Mouse (Mus musculus) megakaryocyte progenitor cell, adult 5-6 weeks (primary cell): Measurements from ENCODE around the gene Polr1c. TPM values are rescaled to one million over a fixed set of nuclear protein-coding genes. Genes with fewer than 3 reads are reported as not detected.

ENCODE experiments used
- ATAC-seq: replicated peaks from 2 replicates; pipeline ENCODE4 v1.8.0; 2016; ENCODE audit warnings: mild to moderate bottlenecking, moderate TSS enrichment, inconsistent platforms; ENCODE audit not compliant: poor library complexity
- total RNA-seq, 2 experiments: library from RNA; stranded (forward) in 1 of 2; stranded (reverse) in 1 of 2; fragments of 157-497, 149-512 nt in 1 of 2; fragments of 200-1000 nt in 1 of 2; gene quantifications; 2 replicates each; pipeline versions ENCODE4 v1.2.3 to v1.2.4; 2015 to 2017

Polr1c gene
- 58.7 and 59.9 TPM in 2 replicates for total RNA-seq (2015)
- total RNA-seq (2017): 55.5 and 60.8 TPM in 2 replicates

DNA sequence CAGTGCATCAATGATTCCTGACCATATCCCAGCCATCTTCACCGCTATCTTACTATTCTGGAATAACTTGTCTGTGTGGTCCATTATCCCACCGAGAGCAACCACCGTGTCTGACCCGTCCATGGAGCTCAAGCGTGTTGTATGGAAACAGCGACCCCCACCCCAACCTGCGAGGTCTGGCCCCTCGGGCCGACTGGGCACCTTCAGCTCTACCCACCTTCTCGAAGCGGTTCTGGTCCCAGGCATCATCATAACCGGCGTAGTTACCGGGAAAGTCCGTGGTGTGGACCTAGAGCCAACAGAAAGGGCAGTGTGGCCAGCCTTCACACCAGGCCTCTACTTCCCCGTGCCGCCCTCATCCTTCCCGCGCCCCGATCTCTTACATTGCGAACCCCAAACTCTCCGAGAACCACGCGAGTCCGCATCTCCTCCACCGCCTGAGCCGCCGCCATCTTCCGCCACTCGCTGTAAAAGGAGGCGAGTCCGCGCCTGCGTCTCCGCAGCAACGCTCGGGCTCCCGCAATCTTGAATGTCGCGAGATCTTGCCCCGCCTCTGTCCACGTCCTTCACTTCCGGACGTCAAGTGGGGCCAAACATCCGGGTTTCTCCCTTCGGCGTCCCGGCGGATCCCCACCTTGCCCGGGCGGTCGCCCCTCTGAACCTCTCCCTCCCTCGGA, at the start of gene Polr1c, which contains the start of gene Yipf3:
Gene Polr1c, minus strand, starts transcription at position 543 of the 677 bp plus-strand sequence.
Gene Yipf3, plus strand, starts transcription at position 569 of the 677 bp plus-strand sequence.
- ATAC-seq: peak; percentile 89

GRCm38 (mm10) chr17:46297028-46297363, 49.1 kb upstream of the Polr1c start:
- no peak for ATAC-seq

- no peak for ATAC-seq
These were observed 48.7 kb upstream of the Polr1c start for GRCm38 (mm10) chr17:46296601-46297000.

- no peak for ATAC-seq
These were observed 39.8 kb upstream of the Polr1c start for GRCm38 (mm10) chr17:46287678-46288095.

GRCm38 (mm10) chr17:46285407-46285806, 37.6 kb upstream of the Polr1c start:
- ATAC-seq: no peak

DNA sequence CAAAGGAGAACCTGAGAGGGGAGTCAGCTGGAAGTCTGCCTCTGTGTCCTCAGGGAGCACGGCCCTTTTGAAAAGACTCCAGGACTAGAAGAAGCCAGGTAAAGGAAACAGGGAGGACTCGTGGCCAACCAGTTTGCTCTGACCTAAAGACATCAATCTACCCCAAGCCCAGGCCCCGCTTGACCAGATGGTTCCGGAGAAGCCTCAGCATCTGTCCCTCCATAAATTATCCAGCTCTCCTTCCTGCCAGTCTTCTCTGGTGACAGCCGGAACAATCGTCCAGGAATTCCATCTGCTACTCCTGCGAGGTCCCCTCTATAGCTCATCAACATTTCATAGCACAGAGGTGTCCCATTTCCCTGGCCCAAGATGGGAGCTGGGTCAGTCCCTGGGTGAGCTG, 36.8 kb upstream of the Polr1c start:
- ATAC-seq: no peak

GRCm38 (mm10) chr17:46283911-46284310, 36.1 kb upstream of the Polr1c start:
- no peak for ATAC-seq

- no peak for ATAC-seq
These were observed 35.3 kb upstream of the Polr1c start for GRCm38 (mm10) chr17:46283140-46283539.

DNA sequence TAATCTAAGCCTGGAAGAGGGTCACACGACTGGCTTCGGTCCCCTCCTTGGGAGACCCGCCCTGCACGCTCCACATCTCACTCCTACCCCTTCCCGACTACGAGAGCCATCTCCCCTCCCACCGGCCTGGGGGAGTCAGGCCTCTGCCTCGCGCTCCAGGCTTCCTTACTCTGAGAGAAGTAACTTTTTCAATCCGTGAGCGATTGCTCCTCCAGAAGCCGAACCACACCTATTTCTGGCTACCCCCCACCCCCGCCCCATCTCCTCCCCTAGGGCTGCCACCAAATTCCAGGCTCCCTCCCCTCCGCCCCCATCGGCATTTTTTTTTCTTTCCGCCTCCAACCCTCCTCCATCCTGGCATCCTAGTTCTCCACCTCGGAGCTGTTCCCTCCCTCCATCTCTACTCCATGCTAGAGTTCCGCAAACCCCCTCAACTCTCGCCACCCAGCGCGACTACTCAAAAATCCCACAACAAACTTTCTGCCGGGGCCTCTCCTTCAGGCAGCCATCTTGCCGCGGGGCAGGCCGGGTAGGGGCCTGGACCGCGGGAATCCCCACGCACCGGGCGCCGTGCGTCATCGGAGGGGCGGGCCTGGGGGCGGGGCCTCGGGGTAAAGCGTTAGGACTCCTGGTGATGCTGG, 34.7 kb upstream of the Polr1c start, which contains the start of gene Tjap1:
Gene Tjap1, minus strand, starts transcription at position 544 of the 641 bp plus-strand sequence.
- ATAC-seq: peak; percentile 95

DNA sequence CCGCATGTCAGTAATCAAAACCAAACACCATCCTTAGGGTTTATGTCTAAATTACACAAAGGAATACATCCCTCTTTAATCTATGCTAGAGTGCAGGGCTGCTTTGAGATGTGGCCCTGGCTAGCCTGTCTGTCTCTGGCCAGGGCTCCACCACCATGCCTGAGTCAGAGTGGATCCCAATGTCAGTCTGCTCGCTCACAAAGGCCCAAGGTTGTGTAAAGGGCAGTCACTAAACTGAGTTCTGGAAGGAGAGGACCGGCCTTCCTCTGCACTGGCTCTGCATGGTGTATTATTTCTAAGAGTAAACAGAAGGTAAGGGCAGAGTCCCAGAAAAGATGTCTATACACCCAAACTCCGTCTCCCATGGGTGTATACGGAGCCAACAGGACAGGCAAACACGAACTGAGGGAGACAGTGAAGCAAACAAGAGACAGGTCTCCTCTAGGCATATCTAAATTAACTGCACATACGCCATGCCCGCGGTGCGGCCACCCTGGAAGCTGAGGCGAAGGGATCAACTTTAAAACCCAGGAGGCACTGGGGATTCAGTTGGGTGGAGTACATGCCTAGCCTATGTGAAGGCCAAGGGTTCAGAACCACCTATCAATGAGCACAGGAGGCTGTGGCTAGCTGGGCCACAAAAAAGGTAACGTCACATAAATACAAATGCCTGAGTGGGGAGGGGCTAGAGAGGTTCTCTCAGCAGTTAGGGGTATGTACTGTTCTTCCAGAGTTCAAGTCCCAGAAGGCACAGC, 30.3 kb upstream of the Polr1c start:
- ATAC-seq: no peak

- no peak for ATAC-seq
These were observed 29.7 kb upstream of the Polr1c start for GRCm38 (mm10) chr17:46277586-46277985.

GRCm38 (mm10) chr17:46275506-46275905, 27.7 kb upstream of the Polr1c start:
- no peak for ATAC-seq

- no peak for ATAC-seq
These were observed 27.2 kb upstream of the Polr1c start for GRCm38 (mm10) chr17:46275034-46275433.

DNA sequence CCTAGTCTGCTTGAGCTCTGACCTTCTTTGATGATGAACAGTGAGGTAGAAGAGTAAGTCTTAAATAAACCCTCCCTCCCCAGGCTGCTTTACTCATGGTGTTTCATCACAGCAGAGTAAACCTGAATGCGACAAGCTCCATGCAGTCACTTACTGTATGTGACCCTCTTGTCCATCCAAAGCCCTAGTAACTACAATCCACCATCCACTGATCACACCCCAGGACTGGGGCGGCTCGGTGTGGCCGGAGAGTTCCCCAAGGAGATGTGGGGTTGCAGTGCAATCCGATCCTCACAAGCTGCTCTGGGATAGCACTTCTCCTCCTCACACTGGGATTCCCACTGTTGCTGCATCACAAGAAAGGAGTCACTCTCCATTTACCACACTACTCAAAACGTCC, 26.6 kb upstream of the Polr1c start:
- no peak for ATAC-seq

DNA sequence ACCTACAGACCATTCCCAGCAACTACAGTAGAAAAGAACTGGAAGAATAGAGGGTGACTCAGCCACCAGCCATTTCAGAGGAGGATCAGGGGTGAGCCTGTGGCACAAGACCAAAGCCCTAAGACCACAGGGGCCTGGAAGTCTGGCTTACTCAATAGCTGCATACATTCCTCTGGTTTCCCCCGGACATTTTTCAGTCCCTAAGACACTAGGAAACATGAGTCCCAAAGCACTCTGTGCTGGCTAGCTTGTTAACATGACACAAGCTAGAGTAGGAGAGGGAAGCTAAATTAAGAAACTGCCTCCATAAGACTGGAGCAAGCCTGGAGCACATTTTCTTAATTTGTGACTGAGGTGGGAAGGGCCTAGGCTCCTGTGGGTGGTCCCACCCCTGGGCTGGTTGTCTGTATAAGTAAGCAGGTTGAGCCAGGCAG, 26.0 kb upstream of the Polr1c start:
- no peak for ATAC-seq

DNA sequence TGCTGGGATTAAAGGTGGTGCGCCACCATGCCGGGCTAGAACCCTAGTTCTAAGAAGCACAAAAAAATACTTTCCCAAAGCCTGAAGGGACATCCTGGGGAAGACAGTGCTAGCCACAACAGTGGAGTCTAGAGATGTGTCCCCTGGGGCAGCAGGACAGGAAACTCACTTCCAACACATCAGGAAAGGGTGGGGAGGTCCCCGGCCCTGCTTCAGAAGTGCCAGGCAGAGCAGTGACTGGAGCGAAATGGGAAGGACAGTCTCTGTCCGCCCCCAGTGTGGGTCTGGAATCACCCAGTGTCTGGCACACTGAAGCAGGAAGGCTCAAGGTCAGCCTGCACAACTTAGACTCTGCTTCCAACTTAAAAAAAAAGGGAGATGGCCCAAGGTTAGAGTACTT, 24.8 kb upstream of the Polr1c start:
- ATAC-seq: no peak

DNA sequence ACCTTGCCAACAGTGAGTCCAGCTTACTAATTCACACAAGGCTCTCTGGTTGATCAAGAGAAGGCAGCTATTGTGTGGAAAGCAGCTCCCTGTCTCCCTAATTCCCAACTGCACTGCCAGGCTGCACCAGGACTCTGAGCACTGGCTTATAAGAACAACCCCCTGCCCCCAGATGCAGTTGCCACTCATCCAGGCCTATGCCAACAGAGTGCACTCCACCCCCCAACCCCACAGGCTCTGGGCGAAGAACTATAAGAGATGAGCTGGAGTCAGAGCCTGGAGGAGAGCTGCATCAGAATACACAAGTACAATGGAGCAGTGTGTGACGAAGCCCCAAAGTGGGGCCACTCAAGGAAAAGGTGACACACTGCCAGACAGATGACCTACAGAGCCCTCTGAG, 24.2 kb upstream of the Polr1c start:
- no peak for ATAC-seq

DNA sequence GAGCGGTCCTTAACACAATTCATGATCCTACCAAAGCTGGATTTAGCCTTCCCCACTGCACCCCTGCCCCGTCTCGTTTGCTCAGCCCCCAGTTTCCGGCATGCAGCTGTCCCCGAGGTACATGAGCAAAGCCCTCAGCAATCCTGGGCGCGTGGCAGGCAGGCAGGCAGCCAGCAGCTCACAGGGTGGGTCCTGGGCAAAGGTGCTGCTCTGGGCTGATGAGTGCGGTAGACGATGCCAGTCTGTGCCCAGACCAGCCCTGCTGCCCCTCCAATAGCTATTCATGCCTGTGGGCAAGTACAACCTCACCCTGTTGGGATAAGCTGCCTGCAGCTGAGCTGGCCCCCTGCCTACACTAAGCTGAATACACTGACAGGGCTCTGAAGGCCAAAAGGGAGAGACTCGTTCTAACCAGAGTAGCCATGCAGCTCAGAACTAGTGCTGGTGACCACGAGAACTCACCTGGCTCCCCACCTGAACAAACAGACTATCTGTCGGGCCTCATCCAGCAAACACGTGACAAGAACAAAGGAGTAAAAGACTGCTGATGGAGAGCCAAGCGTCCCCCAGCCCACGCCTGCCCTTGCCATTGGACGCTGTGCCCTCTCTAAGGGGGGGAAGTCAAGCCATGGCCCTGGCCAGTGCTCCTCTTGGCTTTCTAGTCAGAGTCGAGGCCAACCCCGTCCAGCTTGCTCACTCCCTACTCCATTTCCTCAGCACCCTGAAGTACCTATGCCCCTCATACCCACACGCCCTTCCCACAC, 22.1 kb upstream of the Polr1c start:
- ATAC-seq: no peak

DNA sequence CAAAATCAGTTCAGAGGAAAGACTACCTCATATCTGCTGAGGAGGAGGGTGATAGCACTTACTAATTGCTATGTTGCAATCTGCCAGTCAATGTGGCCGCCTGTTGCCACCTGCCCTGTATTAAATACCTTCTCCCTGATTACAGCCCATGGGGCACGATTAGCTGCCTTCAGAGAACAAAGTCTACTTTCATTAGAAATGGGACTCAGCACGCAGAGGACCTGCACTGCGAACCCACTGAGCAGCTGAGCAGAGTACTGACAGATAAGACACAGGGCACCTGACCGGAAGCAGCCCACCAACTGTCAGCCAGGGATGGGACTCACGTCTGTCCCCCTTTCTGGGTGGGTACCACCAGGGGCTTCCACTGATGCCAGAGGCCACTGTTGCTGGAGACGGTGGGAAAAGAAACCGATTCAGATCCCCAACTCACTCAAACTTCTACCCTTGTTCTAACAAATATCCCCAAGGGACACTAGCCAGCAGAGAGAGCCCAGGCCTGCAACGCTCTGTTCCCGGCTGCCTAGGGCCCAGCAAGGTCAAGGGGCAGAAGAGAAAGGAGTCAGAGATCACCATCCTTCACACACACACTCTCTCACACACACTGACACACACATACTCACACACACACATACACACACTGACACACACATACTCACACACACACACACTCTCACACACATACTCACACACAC, 20.3 kb upstream of the Polr1c start:
- ATAC-seq: no peak

DNA sequence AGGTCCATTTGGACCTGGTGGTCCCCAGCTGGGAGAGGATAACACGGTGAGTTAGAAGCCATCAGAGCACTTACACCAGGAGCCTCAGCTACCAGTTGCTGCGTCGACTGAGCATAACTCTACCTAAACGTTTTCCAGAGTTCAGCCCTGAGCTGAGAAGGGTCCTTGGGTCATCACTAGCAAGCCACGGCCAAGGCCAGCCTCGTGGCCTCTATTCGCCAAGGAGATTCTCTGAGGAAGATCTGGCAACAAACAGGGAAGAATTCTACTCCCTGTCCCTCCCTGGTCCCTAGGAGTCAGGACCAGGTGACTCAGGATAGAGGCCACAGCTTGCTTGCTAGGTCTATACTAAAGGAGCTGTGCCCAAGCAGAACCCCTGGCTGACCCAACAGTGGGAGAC, 19.7 kb upstream of the Polr1c start:
- no peak for ATAC-seq
